ENCODE assay signal across 8 mouse cellular contexts in the genomic region with DNA sequence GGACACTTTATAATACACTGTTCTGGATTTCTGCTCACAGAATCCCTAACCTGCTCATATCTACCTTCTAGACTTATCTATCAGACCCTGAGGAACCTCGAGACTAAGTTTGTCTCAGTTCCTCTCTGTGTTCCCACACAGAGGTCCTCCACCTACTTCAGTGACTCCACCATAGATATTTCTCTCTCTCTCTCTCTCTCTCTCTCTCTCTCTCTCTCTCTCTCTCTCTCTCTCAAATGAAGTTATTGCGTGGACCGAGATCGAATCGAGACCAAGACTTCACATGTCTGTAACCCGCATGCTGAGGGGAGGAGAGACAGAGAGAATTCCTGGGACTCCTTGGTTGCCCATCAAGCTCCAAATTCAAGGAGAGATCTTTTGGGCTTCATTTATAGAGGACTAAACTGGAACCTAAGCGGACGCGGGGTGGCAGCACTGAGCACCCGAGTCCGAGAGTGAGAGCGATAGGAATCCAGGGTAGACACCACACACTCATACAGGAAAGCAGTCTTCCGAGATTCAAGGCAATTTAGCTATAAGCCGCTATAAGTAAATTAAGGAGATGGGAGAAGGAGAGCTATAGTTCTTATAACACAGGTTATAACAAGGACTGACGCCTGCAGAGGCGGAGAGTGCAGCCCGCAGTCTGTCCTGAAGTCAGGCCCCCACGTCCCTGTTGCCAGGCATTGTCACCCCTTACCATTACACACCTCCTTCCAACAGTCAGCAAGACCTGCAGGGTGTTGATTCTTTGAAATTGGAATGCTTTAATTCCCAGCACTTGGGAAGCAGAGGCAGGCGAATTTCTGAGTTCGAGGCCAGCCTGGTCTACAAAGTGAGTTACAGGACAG. TPM values are rescaled to one million over a fixed set of nuclear protein-coding genes. Genes with fewer than 3 reads are reported as not detected.
DNase-seq lines count a peak whose midpoint lies in the region; ATAC-seq and TF ChIP-seq lines count a peak whose summit lies in the region.

No protein-coding gene starts in this region.

- peak; percentile 80 for TF ChIP-seq CTCF in cortical plate, adult 2 months (IDR thresholded peaks at IDR 0.05; ENCODE audit: extremely low read depth, insufficient read depth, low read length)

- intact Hi-C loops in left cerebral cortex, postnatal 10 days (cut with DNase I): loop anchor here (2.0 to 5.0 kb wide), 2 partner anchors 67 to 317 kb away; no protein-coding TSS in a partner anchor

- peak; percentile 33 for ATAC-seq in activated CD4-positive, CD25-positive, alpha-beta regulatory T cell, adult 4 months
- ATAC-seq in megakaryocyte-erythroid progenitor cell, adult 5-6 weeks (replicated peaks; ENCODE audit: low FRiP score, low TSS enrichment, poor library complexity, severe bottlenecking): peak; percentile 86

- H3K4me1 ChIP-seq in cortical plate, adult 2 months (ENCODE audit: control insufficient read depth, insufficient read depth, low read length): no peaks in the 10 kb centered on the region

- no peak for TF ChIP-seq POLR2A in cortical plate, adult 2 months (IDR thresholded peaks at IDR 0.05; ENCODE audit: extremely low read depth, insufficient read depth, low read length)

- no peak overlapping the region for H3K4me3 ChIP-seq in cortical plate, adult 2 months (ENCODE audit: insufficient read depth, low read length)

- peak; percentile 80 to 81 for DNase-seq in gastrocnemius, adult 8-10 months (ENCODE audit: low spot score in 2 of 2)
- peak; percentile 92 for DNase-seq in induced T-regulatory cell, adult 2 months (ENCODE audit: low read depth)
- DNase-seq in left cerebral cortex, postnatal 10 days (ENCODE audit: extremely low spot score in 1 of 2, low spot score in 2 of 2): peak; percentile 82 to 84
- peak; percentile 78 for DNase-seq in right cerebral cortex, postnatal 25 days
- DNase-seq in urinary bladder, postnatal 4 days (ENCODE audit: low spot score in 2 of 2): peak; percentile 68 to 88

- H3K27ac ChIP-seq in cortical plate, adult 2 months (ENCODE audit: insufficient read depth, low read length): no peak overlapping the region

RNA-seq across cellular contexts. Expression of gene Rack1, which starts 9.9 kb away (rescaled TPM):
- 1,000 to 10,000 TPM; 1,417 to 1,752 TPM for polyA plus RNA-seq in activated CD4-positive, CD25-positive, alpha-beta regulatory T cell, adult 4 months (2017; shearing (Covaris generic))
- polyA plus RNA-seq in cortical plate, adult 2 months (2012; rRNA removed): 447 and 464 TPM in 2 replicates
- total RNA-seq in gastrocnemius, adult 8-10 months (2022): 100 to 1,000 TPM; 411 to 495 (median 459) TPM
- total RNA-seq in left cerebral cortex, postnatal 10 days (2021): 100 to 1,000 TPM; 345 to 360 TPM
- total RNA-seq in megakaryocyte-erythroid progenitor cell, adult 5-6 weeks (2014; fragmentation: Nextera tagmentation): 2,653 and 3,048 TPM in 2 replicates
- total RNA-seq in megakaryocyte-erythroid progenitor cell, adult 5-6 weeks (2017): 1,625 and 1,902 TPM in 2 replicates

RNA-seq across cellular contexts. Expression of gene Trim41, which starts 27.0 kb away (rescaled TPM):
- polyA plus RNA-seq in activated CD4-positive, CD25-positive, alpha-beta regulatory T cell, adult 4 months (2017; shearing (Covaris generic)): 1 to 10 TPM; 3.8 to 4.4 TPM
- polyA plus RNA-seq in cortical plate, adult 2 months (2012; rRNA removed): 43.1 and 46.7 TPM in 2 replicates
- 10 to 100 TPM; 13.7 to 25.0 (median 20.8) TPM for total RNA-seq in gastrocnemius, adult 8-10 months (2022)
- total RNA-seq in left cerebral cortex, postnatal 10 days (2021): 10 to 100 TPM; 44.0 to 48.2 TPM
- 16.0 and 19.8 TPM in 2 replicates for total RNA-seq in megakaryocyte-erythroid progenitor cell, adult 5-6 weeks (2014; fragmentation: Nextera tagmentation)
- total RNA-seq in megakaryocyte-erythroid progenitor cell, adult 5-6 weeks (2017): 18.6 and 64.6 TPM in 2 replicates

RNA-seq across cellular contexts. Expression of gene Trim7, which starts 35.7 kb away (rescaled TPM):
- 1 to 10 TPM in 1 of 2 experiments, under 1 TPM in 1; 0.52 to 1.1 TPM for polyA plus RNA-seq in activated CD4-positive, CD25-positive, alpha-beta regulatory T cell, adult 4 months (2017; shearing (Covaris generic))
- polyA plus RNA-seq in cortical plate, adult 2 months (2012; rRNA removed): 4.2 and 4.3 TPM in 2 replicates
- total RNA-seq in gastrocnemius, adult 8-10 months (2022): 10 to 100 TPM; 25.5 to 30.8 (median 29.7) TPM
- total RNA-seq in left cerebral cortex, postnatal 10 days (2021): 1 to 10 TPM; 3.0 to 3.1 TPM
- 0.84 TPM in 1 of 2 replicates, not detected in the other for total RNA-seq in megakaryocyte-erythroid progenitor cell, adult 5-6 weeks (2014; fragmentation: Nextera tagmentation)
- 0.75 and 0.80 TPM in 2 replicates for total RNA-seq in megakaryocyte-erythroid progenitor cell, adult 5-6 weeks (2017)

RNA-seq across cellular contexts. Expression of gene Gm12184, which starts 36.3 kb away (rescaled TPM):
- 1 to 10 TPM; 3.0 to 3.1 TPM for polyA plus RNA-seq in activated CD4-positive, CD25-positive, alpha-beta regulatory T cell, adult 4 months (2017; shearing (Covaris generic))
- 33.8 and 40.1 TPM in 2 replicates for polyA plus RNA-seq in cortical plate, adult 2 months (2012; rRNA removed)
- 1 to 10 TPM; 1.4 to 3.1 (median 1.8) TPM for total RNA-seq in gastrocnemius, adult 8-10 months (2022)
- 1 to 10 TPM in 1 of 2 experiments, under 1 TPM in 1; 0.75 to 1.6 TPM for total RNA-seq in left cerebral cortex, postnatal 10 days (2021)
- total RNA-seq in megakaryocyte-erythroid progenitor cell, adult 5-6 weeks (2014; fragmentation: Nextera tagmentation): 10.6 and 12.0 TPM in 2 replicates
- 6.7 and 9.1 TPM in 2 replicates for total RNA-seq in megakaryocyte-erythroid progenitor cell, adult 5-6 weeks (2017)

Comparison
In these comparisons a context has a peak if more than half of its experiments do, and no peak if none do; other contexts are left out.
1. RNA of gene Trim7, which starts 35.7 kb away (total RNA-seq): 25.5 to 30.8 TPM in gastrocnemius, adult 8-10 months; 3.0 to 3.1 TPM in left cerebral cortex, postnatal 10 days and 0.75 to 0.84 TPM in megakaryocyte-erythroid progenitor cell, adult 5-6 weeks; every median in the first group is over 4 times any median in the second.
2. Peak in every context shown above with its lines, with median percentiles within 50 percentile points of each other: DNase-seq.